Mouse (Mus musculus) adrenal gland, postnatal 10 days (tissue): ENCODE measurements at regions not wholly inside any gene's neighbourhood (a gene's known extent, or its start where the extent isn't known, plus 50 kb on each side); places are given as distances from the start of the nearest gene placed in this dataset. TPM values are rescaled to one million over a fixed set of nuclear protein-coding genes. Genes with fewer than 3 reads are reported as not detected.

Experiments
- microRNA-seq: library from miRNA; unstranded; fragments of <30 nt; microRNA quantifications from one replicate; pipeline ENCODE4 v1.2.0, GENCODE M21; 2021

Small RNA genes lying in the stretch of these regions (microRNA-seq; reads per million reads assigned to microRNA genes)
- not detected for gene Gm22696
